Mouse (Mus musculus) fibroblast of lung, adult 2 months (primary cell): ENCODE measurements at regions not wholly inside any gene's neighbourhood (a gene's known extent, or its start where the extent isn't known, plus 50 kb on each side); places are given as distances from the start of the nearest gene placed in this dataset.
"Not testable (repeated sequence)": the region's sequence is repeated elsewhere in the genome, so short reads cannot be mapped to it uniquely, and the experiment has no call there.

Source experiments
- DNase-seq: peaks from one replicate; pipeline ENCODE4 v3.0.0-alpha.2; 2011; ENCODE audit warnings: low read depth

DNA sequence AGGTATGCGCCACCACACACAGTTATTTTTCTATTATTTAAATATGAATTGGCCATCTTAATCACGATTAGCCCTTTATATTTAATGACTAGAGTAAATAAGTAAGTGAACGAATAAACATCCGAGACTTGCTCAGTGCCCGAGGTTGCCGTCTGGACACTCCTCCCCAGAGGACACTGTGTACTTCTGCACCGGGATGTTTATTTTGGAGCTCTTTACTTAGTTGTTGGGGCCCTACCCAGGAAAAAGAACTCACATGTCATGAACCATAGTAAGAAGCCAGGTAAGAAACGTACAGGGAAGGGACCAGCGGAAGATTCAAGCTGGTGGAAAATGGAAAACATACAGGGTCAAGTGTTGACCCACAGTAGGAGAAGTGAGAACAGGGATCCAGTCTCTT is 89.0 kb downstream of the Akr1d1 start:
- DNase-seq, result no peak

DNA sequence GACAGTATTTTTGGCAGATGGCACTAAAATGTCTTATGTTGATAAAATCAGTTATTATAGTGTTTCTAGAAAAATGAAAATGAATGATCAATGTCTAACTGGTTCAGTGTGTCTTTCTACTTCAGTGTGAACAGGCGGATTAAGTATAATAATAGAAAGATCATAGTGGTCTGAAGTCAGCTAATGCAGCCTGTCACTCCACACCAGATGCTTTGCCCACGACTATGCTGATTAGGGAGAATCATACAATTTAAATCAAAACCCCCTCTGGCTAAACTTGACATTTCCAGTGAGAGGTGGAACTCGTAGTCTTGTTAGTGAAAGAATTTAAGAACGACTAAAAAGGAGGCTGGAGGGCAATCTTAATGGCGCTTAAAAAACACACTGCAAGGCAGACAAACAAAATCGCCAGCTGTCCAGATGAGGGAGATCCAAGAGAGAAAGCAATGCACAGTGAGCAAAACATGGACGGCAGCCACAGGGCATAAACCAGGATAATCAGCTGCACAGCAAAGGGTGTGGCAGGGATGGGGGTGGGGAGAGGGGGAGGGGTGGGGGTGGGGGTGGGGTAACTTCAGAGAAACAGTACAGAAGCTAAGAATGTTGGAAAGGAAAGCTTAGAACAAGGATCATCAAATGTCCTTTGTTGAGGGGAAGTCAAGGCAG is 91.5 kb downstream of the Akr1d1 start:
- no peak for DNase-seq

DNA sequence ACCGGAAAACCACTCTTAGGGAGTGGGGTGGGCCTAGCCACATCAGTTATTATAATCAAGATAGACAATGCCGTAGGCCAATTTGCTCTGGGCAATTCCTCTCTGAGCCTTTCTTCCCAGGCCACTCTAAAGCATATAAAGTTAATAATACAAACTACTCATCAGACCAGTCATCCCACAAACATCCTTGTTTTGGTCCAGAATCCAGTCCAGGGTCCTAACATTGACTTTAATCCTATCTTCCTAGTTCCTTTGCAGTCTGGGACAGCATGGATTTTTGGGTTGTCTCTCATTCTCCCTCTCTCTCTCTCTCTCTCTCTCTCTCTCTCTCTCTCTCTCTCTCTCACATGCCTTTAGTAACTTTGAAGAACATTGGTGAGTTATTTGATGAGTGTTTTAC is 92.3 kb downstream of the Akr1d1 start:
- DNase-seq, result no peak

DNA sequence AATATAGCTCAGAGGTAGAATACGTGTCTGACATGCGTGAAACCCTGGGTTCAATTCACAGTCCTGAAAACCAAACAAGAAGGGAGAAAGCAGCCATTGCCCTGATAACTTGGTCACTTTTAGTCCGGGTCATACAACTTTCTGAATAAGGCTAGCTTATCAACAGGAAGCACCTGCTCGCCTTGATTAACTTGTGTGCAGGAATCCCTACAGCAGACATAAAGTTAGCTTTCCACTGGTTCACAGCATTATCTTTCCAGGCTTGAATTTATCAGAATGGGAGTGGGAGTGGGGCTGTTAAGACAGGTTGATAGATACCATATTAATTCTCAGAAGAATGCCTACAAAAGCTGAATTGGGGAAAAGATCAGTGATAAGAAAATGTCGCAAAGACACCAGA is 97.2 kb downstream of the Akr1d1 start:
- no peak for DNase-seq

DNA sequence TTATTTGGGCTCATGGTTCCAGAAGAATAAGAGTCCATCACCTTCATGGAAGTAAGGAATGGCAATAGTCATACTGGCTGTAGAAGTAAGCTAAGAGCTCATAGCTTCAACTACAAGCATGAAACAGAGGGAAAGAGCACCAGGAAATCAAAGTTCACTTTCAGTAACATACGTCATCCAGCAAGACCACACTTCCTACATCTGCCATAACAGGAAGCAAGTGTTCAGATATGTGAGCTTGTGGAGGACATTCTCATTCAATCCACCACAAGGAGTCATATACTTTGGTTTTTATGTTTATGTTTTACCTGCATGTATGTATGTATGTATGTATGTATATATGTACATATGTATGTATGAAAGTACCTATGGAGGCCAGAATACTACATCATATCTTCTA is 104.0 kb downstream of the Akr1d1 start:
- DNase-seq, result no peak

DNA sequence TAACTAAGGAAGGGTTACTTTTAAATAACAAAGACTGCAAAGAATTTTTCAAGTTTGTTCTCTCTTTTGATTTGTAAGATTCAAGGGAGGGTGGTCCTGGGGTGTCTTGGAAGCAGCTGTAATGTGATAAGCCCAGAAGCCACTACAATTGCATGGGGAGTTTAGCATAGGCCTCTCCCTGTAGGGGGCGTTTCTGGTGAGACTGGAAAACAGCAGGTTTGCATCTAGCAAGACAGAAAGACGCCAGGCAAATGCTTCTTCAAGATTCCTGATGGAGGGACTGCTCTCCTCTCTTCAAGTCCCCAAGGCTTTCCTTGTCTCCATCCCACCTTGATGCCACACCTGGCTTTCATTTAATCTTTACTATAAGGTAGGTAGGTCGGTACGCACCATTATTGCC is 112.1 kb downstream of the Akr1d1 start:
- DNase-seq, result no peak

DNA sequence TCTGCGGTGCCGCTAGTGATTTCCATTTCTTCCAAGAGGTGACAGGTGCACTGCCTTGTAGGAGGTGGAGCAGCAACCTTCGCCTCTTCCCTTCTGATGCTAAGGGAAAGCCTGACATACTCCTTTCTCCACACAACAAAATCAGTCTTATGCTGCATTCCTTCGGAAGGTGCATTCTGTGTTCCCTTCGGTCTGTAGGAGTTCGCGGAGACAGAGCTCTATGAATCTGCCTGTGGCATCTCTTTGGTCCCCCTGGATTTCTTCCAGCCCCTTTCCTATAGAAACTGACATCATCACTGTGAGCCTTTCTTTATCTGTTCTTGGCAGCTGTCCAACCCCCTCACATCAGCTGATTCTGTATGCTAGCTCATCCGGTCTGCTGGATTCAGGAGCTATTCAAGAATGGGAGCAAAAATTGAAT is 112.7 kb downstream of the Akr1d1 start:
- DNase-seq, result no peak

DNA sequence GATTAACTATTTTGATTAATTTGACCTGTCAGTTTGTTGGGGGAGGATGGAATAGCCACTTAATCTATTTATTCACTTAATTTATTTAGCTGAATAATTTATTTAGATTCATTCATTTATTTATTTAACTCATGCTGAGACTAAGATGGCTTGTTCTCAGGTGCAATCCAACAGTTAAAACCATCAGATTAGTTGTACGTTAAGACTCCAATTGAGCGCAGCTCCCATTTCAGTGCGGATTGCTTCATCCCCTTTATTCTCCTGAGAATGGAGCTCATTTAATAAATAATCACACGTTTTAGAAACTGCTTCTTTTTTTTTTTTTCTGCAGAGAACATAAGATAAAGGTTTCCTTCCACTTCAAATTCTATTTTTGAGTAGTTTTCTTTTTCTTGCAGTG is 113.2 kb downstream of the Akr1d1 start:
- DNase-seq, result no peak

DNA sequence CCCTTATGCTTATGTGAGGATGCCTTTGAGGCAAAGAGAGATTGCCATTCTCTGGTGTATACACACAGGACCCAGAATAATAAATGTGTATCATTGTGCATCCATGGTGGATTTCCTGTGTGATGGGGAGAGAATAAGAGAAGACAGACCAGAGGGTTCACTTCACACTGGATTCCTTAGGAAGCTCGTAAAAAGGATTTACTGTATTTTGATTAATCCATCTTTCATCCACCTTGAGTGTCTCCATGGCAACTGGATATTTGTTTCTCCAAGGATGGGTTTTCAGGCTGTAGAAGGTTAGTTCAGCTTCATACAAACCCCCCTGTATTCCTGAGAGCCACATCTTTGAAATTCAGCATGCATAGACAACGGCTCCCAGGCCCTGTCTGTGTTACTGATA is 113.7 kb downstream of the Akr1d1 start:
- no peak for DNase-seq

DNA sequence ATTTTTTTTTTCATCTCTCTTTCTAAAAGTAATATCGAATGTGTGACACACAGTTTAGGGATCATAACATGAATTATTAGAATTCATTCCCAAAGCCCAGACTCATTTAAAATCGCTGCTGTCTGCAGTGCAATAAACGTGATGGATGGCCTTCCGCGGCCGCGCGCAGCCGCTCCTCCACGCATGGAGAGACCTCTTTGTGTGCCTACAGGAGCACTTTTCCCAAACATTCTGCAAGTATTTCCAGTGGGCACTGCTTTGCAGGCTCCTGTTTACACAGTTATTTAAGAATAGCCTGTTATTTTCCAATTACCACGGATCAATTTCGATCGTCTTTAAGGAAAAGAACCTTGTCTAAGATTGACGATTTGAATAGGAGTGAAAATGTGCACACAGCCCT is 115.6 kb downstream of the Akr1d1 start:
- no peak for DNase-seq

DNA sequence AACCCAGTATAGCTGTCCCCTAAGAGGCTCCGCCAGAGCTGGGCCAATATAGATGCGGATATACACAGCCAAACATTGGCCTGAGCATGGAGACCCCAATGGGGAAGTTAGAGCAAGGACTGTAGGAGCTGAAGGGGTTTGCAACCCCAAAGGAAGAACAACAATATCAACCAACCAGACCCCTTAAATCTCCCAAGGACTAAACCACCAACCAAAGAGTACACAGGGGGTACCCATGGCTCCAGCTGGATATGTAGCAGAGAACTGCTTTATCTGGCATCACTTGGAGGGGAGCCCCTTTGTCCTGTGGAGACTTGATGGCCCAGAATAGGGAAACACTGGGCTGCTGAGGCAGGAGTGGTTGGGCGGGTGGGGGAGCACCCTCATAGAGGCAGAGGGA is 127.3 kb downstream of the Akr1d1 start:
- not testable (repeated sequence) for DNase-seq

DNA sequence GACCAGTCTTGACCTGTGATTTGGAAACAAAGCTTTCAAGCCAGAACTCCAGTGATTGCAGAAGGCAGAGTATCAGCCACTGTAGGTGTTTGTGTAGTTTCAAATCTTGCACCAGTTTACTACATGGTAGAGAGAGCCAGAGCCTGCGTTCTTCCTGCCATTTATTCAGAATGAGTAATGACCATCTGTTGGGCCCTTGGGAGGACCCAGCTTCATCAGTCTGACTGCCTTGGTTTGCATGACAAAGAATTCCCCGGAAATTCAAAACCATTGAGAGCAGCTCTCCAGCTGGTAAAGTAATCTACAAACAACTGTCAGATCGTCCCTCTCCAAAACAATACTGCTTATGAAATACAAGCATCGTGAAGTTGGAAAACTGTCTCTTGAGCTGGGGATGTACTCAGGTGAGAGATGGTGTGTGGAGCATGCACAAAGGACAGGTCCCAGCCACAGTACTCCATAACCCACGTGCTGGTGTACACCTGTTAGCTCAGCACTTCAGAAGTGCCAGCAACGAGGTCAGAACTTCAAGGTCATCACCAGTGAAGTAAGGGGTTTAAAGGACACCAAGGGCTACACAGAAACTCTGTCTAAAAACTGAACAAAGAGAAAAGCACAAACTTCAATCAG is 128.2 kb downstream of the Akr1d1 start:
- no peak for DNase-seq

DNA sequence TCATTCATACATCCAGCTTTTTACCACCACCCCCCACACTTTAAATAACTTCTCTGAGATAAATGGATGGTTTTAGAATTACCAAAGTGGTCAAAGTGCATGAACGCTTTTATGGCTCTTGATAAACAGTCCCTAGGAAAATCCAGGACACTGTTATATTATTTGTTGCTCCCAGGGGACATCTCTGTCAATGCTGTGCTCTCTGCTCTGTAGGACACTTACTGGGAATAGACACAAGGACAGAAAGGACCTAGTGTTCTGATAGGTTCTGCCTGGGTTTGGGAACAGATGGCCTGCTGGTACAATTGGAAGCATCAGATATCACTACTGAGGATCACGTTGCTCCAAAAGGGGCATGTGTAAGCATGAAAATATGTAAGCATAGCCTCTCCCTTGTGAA is 132.8 kb downstream of the Akr1d1 start:
- DNase-seq, result no peak

DNA sequence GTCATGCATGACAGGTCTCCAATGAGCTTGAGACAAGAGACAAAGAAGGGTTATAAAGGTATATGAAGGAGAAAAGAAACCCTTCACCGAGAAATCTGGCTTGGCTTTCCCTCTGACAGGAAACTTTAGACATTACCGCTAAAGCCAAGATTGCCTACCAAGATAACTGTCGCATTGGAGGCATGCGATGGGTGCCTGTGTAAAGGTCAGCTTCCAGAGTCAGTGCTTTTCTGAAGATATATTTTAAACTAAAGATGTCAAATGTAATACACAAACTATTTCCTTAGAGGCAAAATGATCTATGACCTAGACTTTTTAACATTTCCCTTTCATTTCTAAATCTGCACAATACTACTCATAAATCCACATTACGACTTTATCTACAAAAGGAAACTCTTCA is 135.6 kb downstream of the Akr1d1 start:
- no peak for DNase-seq

DNA sequence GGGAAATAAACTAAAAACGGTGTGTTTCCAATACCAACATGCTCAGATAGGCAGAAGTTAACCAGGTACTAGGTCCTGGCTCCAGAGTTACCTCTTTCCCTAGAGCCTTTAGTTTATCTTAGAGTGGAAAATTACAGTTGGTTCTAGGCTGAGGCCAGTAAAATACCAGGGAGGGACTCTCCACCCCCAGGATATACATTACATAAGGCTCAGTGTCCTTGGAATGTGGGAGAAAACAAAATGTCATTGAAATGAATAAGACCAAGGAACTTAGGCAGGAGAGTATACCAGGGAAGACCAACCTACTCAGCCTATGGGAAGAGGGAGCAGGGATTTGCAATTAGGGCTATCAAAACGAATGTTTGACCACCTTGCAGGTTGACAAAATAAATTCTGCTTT is 139.4 kb downstream of the Akr1d1 start:
- DNase-seq, result no peak

DNA sequence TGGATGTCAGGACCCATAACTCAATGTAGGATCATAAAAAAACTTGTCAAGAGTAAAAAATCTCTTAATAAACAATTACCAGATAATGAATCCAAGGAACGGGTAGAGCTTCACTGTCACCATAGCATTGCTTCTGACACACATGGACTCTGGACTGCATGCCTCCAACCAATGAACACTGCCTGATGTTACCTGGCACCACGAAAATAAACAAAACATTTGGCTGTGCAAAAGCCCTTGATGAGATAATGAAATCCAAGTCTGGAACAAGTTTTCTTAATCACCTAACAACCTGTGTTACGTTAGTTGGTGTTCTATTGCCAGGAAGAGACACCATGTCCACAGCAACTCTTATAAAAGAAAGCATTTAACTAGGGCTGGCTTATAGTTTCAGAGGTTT is 140.7 kb downstream of the Akr1d1 start:
- DNase-seq, result no peak

DNA sequence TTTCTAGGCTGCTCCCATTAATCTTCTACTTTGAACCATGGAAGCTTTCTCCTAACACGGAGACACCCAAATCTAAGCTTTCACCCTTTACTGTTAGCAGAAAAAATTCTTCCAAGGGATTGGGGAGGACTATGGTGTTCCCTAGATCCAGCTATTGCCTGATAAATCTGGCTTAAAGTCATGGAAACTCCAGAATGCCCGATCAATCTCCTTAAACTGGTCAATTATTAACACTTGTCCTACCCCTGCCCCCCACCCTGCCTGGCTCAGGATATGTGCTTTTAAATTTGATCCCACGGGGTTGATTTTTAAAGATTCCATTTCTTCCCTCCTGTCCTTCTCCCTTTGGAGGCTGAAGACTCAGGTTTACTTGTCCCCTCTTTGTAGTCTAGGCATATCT is 149.9 kb downstream of the Akr1d1 start:
- no peak for DNase-seq

DNA sequence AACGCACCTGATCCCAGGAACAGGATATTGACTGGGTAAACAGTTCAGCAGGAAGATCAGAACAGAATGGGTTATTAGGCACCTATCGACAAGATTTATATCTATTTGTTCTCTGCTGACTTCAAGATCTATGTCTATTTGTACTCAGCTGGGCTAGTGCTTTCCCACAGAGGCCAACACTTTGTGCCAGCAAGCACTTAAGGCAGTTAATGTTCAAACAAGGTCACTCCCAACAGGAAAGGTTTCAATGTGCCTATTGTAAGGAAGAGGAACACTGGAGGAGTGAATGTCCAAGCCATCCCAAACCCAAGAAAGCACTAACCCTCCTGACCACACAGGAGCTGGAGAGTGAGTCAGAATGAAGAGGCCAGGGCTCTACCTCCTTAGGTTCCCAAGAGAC is 151.4 kb downstream of the Akr1d1 start:
- peak; percentile 19 for DNase-seq

DNA sequence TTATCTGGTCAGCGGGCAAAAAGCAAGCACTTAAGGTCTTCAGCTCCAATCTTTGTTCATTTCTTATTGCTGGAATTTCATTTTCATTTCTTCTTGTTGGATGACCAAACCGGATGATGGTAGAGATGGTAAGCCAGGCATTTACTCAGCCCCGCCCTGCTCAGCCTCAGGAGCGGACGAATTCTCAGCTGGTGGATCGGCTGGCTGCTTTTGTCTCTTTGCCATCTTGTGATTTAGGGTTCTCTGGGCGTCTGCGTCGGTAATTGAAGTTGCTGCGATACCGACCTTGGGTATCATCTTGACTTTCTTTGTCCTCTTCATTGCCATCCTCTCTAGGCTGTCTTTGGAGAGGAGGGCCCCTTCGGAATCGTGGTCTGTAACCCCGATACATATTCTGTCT is 156.1 kb downstream of the Akr1d1 start:
- no peak for DNase-seq

DNA sequence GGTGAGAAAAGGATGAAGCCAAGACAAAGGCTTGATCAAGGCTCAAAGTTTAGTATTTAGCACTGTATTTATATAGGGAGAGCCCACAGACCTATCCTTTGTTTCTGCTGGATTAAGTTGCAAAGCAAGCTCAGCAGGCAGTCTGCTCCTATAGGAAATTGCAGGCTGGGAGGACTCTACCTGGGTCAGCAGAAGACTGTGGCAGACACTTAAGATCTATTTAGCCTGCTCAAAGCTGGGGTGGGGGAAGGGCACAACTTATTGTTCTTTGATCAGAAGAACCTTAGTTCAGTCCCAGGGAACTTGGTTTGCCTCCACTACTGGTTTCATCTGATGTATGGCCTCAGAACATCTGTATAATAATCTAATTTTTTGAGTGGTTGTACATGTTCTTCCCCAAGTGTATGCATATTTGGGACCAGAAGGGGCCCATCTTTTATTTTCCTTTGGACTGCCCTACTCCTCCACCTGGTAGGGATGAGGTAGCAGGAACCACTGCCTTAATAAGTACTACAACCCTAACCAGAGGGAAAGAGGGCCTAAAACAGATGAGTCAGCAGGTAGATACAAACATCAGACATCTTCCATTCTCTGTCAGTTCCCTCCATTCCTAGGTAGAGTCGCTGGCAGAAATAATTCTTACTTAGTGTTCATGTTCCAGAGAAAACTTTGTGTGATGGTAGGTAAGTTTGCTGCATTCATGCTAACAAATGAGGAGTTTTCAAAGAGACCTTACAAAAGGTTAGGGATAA is 159.1 kb downstream of the Akr1d1 start:
- no peak for DNase-seq

DNA sequence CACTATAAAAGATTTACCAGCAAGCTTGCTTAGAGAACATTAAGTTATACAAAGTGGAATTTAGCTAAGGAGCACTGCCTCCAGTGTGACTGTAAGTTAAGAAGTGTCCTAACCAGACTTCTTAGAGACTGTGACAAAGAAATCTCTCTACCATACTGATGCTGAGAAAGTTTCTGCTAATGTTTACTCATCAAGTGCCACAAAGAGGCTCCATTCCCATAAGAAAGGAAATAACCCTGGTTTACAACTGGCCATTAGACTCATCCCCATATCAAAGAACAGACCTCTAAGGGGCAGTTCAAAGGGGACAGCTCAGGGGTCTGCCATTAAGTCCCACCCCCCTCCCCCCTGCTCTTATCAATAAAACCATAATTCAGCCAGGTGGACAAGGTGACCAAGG is 159.7 kb downstream of the Akr1d1 start:
- no peak for DNase-seq

DNA sequence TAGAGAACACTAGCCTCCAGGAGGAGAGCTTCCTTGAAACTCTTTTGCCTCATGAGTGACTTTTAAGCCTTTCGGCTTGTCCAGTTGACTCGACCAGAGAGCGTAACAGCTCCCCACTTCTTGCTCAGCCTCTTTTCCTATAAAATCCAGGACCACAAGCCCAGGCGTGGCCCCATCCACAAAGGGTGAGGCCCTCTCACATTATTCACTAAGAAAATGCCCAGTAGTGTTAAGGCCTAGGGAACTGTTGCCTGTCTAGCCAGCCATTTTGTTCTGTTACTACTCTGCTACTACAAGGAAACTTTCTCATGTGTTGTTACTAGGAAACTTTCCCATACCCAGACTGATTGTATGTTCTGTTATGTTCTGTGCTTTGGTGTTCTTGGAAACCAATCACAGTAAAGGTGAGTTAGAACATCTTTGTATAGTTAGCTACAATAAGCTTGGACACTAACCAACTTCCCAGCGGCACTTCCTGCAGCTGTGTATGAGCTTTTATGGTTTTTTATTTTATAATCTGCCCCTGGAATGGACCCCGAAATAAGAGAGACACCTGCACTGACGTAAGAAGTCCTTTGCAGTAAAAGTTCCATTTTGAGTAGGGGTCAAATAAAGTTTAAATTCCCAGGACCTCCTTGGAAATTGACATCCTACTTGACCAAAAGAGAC is 162.1 kb downstream of the Akr1d1 start:
- no peak for DNase-seq

DNA sequence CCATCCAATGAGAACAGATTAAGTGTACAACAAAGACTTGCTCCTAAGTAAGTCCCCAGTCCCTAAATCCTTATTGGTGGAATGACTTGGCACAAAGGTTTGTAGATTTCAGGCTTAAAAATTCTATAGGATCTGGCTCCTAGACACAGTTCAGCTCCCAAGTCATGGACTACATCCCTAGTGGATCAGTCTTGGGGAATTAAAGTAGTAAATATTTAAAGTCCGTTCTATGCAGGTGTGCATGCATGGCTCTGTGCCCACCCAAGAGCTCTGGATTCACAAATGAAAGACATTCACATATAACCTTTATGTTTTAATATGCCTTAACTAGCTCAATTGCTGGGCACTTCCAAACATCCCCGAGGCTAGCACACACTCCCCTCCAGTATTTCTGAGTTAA is 162.8 kb downstream of the Akr1d1 start:
- DNase-seq, result no peak
